Mouse (Mus musculus): ENCODE measurements around the gene Dus2.

DNA sequence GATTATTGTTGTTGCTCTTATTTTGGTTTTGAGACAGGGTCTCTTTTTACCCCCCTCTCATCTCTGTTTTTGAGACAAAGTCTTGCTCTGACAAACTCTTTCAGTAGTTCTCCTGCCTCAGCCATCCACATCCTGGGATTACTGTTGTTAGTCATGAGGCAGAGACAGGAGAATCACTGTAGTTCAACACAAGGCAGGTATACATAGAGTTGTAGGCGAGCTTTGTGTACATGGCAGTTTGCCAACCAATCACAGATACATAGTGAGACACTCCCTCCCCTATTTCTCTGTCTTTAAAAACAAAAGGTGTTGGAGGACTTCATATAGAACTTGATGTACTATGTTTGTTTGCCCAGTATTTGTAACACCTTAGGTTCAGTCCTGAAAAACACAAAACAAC is 83.5 kb downstream of the Dus2 start:
- TF ChIP-seq CTCF (IDR thresholded peaks at IDR 0.05) = no peak
- no peak for TF ChIP-seq POLR2A (IDR thresholded peaks at IDR 0.05; ENCODE audit: insufficient read depth, low read depth, low read length)
